Mouse (Mus musculus) kidney, postnatal 10 days (tissue): Measurements from ENCODE around the gene Ttc30a1.

Source experiments
- DNase-seq: peaks from one replicate; pipeline ENCODE4 v3.0.0; 2021; ENCODE audit warnings: mixed read lengths

Gene Ttc30a1

GRCm38 (mm10) chr2:75929786-75930444, 51.9 kb downstream of the Ttc30a1 start:
- no peak for DNase-seq

GRCm38 (mm10) chr2:75929141-75929540, 52.6 kb downstream of the Ttc30a1 start:
- DNase-seq, result no peak
